18 mouse cellular contexts compared by ENCODE assay signal in genomic region chr9:44979806-44980205, GRCm38 (mm10). TPM values are rescaled to one million over a fixed set of nuclear protein-coding genes. Genes with fewer than 3 reads are reported as not detected.
"Had no signal": no experiment of that assay in that cellular context is flagged by ENCODE, and none has a peak within 500 bp of the region (broad histone marks: within the 10 kb centered on the region; RNA-seq: fewer than 3 reads in every experiment).

No protein-coding gene starts in this region.

- ATAC-seq: midbrain, embryonic 16.5 days had no signal

- H3K36me3 ChIP-seq: limb, embryonic 13.5 days; midbrain, embryonic 12.5 days had no signal

- H3K4me3 ChIP-seq: limb, embryonic 13.5 days; midbrain, embryonic 12.5 days had no signal

- H3K27ac ChIP-seq: kidney, postnatal 0 days; limb, embryonic 13.5 days; liver, embryonic 14.5 days; midbrain, embryonic 12.5 days; stomach, postnatal 0 days had no signal

- H3K4me1 ChIP-seq: limb, embryonic 13.5 days; midbrain, embryonic 12.5 days had no signal

- DNase-seq: kidney, adult 11 months; kidney, adult 9 months; kidney, postnatal 36 days; layer of hippocampus, adult 9-11 months; layer of hippocampus, postnatal 36 days; left cerebral cortex, postnatal 4 days; lung, adult 18-20 months; right cerebral cortex, postnatal 4 days had no signal

RNA-seq across cellular contexts. Expression of gene Cd3g, which starts 0.4 kb away (rescaled TPM):
- total RNA-seq: layer of hippocampus, adult 18-20 months; layer of hippocampus, postnatal 36 days; left cerebral cortex, postnatal 10 days; left cerebral cortex, postnatal 4 days had no signal
- polyA plus RNA-seq: kidney, postnatal 0 days; midbrain, embryonic 12.5 days; midbrain, embryonic 16.5 days; neural tube, embryonic 14.5 days had no signal

RNA-seq across cellular contexts. Expression of gene Cd3d, which starts 1.8 kb away (rescaled TPM):
- total RNA-seq: layer of hippocampus, adult 18-20 months; layer of hippocampus, postnatal 36 days; left cerebral cortex, postnatal 10 days; left cerebral cortex, postnatal 4 days had no signal
- polyA plus RNA-seq: intestine, embryonic 14.5 days; limb, embryonic 13.5 days; midbrain, embryonic 12.5 days; midbrain, embryonic 16.5 days; neural tube, embryonic 14.5 days had no signal

RNA-seq across cellular contexts. Expression of gene Cd3e, which starts 29.6 kb away (rescaled TPM):
- total RNA-seq: layer of hippocampus, adult 18-20 months; layer of hippocampus, postnatal 36 days; left cerebral cortex, postnatal 10 days; left cerebral cortex, postnatal 4 days had no signal
- polyA plus RNA-seq: limb, embryonic 13.5 days; liver, embryonic 14.5 days; midbrain, embryonic 12.5 days; midbrain, embryonic 16.5 days; stomach, postnatal 0 days had no signal
